Mouse (Mus musculus) CH12.LX (cell line): ENCODE data around the gene Olfr307.

ENCODE experiments used
- CHD1 ChIP-seq: IDR thresholded peaks from 2 replicates; pipeline ENCODE4 v1.6.1; 2012; ENCODE audit warnings: low read depth, low read length, improper control_type of control experiment, inconsistent platforms
- ETS1 ChIP-seq: conservative IDR thresholded peaks from 2 replicates; pipeline ENCODE4 v1.6.1; 2012; ENCODE audit warnings: low read depth, mild to moderate bottlenecking, inconsistent platforms, low read length, improper control_type of control experiment, moderate library complexity
- GABPA ChIP-seq: IDR thresholded peaks from 2 replicates; pipeline ENCODE4 v1.6.1; 2012; ENCODE audit warnings: low read depth, low read length, improper control_type of control experiment, inconsistent platforms; ENCODE audit not compliant: insufficient replicate concordance
- KAT2A ChIP-seq: IDR thresholded peaks from 2 replicates; pipeline ENCODE4 v1.6.1; 2012; ENCODE audit warnings: low read length, improper control_type of control experiment, inconsistent platforms; ENCODE audit not compliant: insufficient replicate concordance
- MAX ChIP-seq: IDR thresholded peaks from 2 replicates; pipeline ENCODE4 v1.6.1; 2011; ENCODE audit warnings: low read length, improper control_type of control experiment
- USF1 ChIP-seq: IDR thresholded peaks from 2 replicates; pipeline ENCODE4 v1.6.1; 2014; ENCODE audit warnings: low read depth, mild to moderate bottlenecking, inconsistent platforms, low read length, improper control_type of control experiment

DNA sequence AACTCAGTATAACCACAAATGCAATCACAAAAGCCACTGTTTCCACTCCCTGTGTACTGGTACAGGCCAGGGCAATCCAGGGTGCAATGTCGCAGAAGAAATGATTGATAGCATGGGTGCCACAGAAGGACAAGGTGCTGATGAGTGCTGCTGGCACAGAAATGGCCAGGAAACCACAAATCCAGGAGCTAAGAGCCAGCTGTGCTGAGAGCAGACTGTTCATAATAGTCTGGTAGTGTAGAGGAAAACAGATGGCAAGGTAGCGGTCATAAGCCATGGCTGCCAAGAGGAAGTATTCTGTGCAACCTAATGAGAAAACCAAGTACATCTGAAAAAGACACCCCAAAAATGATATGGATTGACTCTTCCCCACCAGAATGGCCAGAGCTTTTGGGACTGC, 16.1 kb downstream of the Olfr307 start:
- TF ChIP-seq GABPA = no peak
- no peak for TF ChIP-seq USF1
- no peak for TF ChIP-seq KAT2A
- TF ChIP-seq ETS1 = no peak
- no peak for TF ChIP-seq MAX
- no peak for TF ChIP-seq CHD1
